8 mouse cellular contexts compared by ENCODE assay signal in genomic region chr11:12037689-12038469, GRCm38 (mm10). TPM values are rescaled to one million over a fixed set of nuclear protein-coding genes. Genes with fewer than 3 reads are reported as not detected.
DNase-seq lines count a peak whose midpoint lies in the region; ATAC-seq and TF ChIP-seq lines count a peak whose summit lies in the region.

No protein-coding gene starts in this region.

- no peaks in the 10 kb centered on the region for H3K9me3 ChIP-seq in kidney, postnatal 0 days (replicated peaks; ENCODE audit: low read length)
- H3K9me3 ChIP-seq in embryonic facial prominence, embryonic 15.5 days (replicated peaks), result no peaks in the 10 kb centered on the region
- H3K9me3 ChIP-seq in intestine, postnatal 0 days (ENCODE audit: control insufficient read depth), result no peaks in the 10 kb centered on the region
- H3K9me3 ChIP-seq in neural tube, embryonic 13.5 days, result no peaks in the 10 kb centered on the region

- TF ChIP-seq CTCF in kidney, postnatal 0 days (IDR thresholded peaks at IDR 0.05; ENCODE audit: low read depth), result no peak
- TF ChIP-seq CTCF in intestine, postnatal 0 days (IDR thresholded peaks at IDR 0.05; ENCODE audit: low read depth), result no peak

- H3K4me3 ChIP-seq in kidney, postnatal 0 days (replicated peaks; ENCODE audit: low read depth, low read length), result peak overlapping the region; percentile 75
- peak overlapping the region; percentile 58 for H3K4me3 ChIP-seq in embryonic facial prominence, embryonic 15.5 days (replicated peaks)
- peak overlapping the region; percentile 63 for H3K4me3 ChIP-seq in intestine, postnatal 0 days (ENCODE audit: low read depth, low read length)
- H3K4me3 ChIP-seq in neural tube, embryonic 13.5 days, result peak overlapping the region; percentile 57

- peak overlapping the region; percentile 91 for H3K27ac ChIP-seq in kidney, postnatal 0 days
- H3K27ac ChIP-seq in embryonic facial prominence, embryonic 15.5 days (replicated peaks), result peak overlapping the region; percentile 91
- peak overlapping the region; percentile 74; the same call in 1 of the 2 replicates for H3K27ac ChIP-seq in intestine, postnatal 0 days (ENCODE audit: low read depth, low read length)
- peak overlapping the region; percentile 78 for H3K27ac ChIP-seq in neural tube, embryonic 13.5 days (replicated peaks)

- peak overlapping the region; percentile 69 for H3K4me2 ChIP-seq in kidney, postnatal 0 days (ENCODE audit: low read length)
- H3K4me2 ChIP-seq in embryonic facial prominence, embryonic 15.5 days (replicated peaks), result peak overlapping the region; percentile 53
- H3K4me2 ChIP-seq in intestine, postnatal 0 days (replicated peaks; ENCODE audit: low read depth), result peak overlapping the region; percentile 77
- H3K4me2 ChIP-seq in neural tube, embryonic 13.5 days, result peak overlapping the region; percentile 56

- H3K9ac ChIP-seq in kidney, postnatal 0 days (ENCODE audit: low read depth, low read length), result peak overlapping the region; percentile 90
- H3K9ac ChIP-seq in embryonic facial prominence, embryonic 15.5 days, result peak overlapping the region; percentile 73
- H3K9ac ChIP-seq in intestine, postnatal 0 days (ENCODE audit: low read depth, low read length), result peak overlapping the region; percentile 80
- H3K9ac ChIP-seq in neural tube, embryonic 13.5 days, result peak overlapping the region; percentile 78

- peak; percentile 47 for DNase-seq in kidney, postnatal 0 days (ENCODE audit: low spot score)
- no peak for DNase-seq in kidney, postnatal 25 days
- DNase-seq in right cerebral cortex, postnatal 4 days, result no peak
- DNase-seq in layer of hippocampus, adult 8-10 months (ENCODE audit: low spot score in 2 of 2), result no peak

- 3% methylated on average over 48 of the region's 48 CpGs for WGBS in kidney, postnatal 0 days
- WGBS in embryonic facial prominence, embryonic 15.5 days, result 5% methylated on average over 48 of the region's 48 CpGs
- 7% methylated on average over 43 of the region's 48 CpGs for WGBS in intestine, postnatal 0 days
- 2% methylated on average over 48 of the region's 48 CpGs for WGBS in neural tube, embryonic 13.5 days

- no peaks in the 10 kb centered on the region for H3K4me1 ChIP-seq in kidney, postnatal 0 days (replicated peaks; ENCODE audit: insufficient read depth, low read length)
- H3K4me1 ChIP-seq in embryonic facial prominence, embryonic 15.5 days, result peaks cover 3% of the 10 kb centered on the region; the same call in 1 of the 2 replicates
- no peaks in the 10 kb centered on the region for H3K4me1 ChIP-seq in intestine, postnatal 0 days (replicated peaks; ENCODE audit: control insufficient read depth, insufficient read depth, low read length)
- peaks cover 4% of the 10 kb centered on the region for H3K4me1 ChIP-seq in neural tube, embryonic 13.5 days (replicated peaks)

- peak; percentile 25; the same call in 1 of the 2 replicates for ATAC-seq in kidney, postnatal 0 days (replicated peaks; ENCODE audit: low FRiP score, low read depth)
- ATAC-seq in embryonic facial prominence, embryonic 15.5 days (ENCODE audit: insufficient number of reproducible peaks, low FRiP score, low TSS enrichment, low read depth), result peak; percentile 4
- ATAC-seq in intestine, postnatal 0 days, result peak; percentile 41
- no peak for ATAC-seq in neural tube, embryonic 13.5 days (ENCODE audit: low read depth)
- no peak for ATAC-seq in megakaryocyte progenitor cell, adult 5-6 weeks (replicated peaks; ENCODE audit: poor library complexity)

- peaks cover 27% of the 10 kb centered on the region for H3K27me3 ChIP-seq in kidney, postnatal 0 days (ENCODE audit: insufficient read depth, low read length)
- H3K27me3 ChIP-seq in embryonic facial prominence, embryonic 15.5 days, result peaks cover 84% of the 10 kb centered on the region
- peaks cover 51% of the 10 kb centered on the region for H3K27me3 ChIP-seq in intestine, postnatal 0 days (replicated peaks; ENCODE audit: control insufficient read depth, insufficient read depth, low read length)
- H3K27me3 ChIP-seq in neural tube, embryonic 13.5 days, result peaks cover 97% of the 10 kb centered on the region

- H3K36me3 ChIP-seq in kidney, postnatal 0 days (ENCODE audit: insufficient read depth, low read length), result no peaks in the 10 kb centered on the region
- no peaks in the 10 kb centered on the region for H3K36me3 ChIP-seq in embryonic facial prominence, embryonic 15.5 days
- H3K36me3 ChIP-seq in intestine, postnatal 0 days (ENCODE audit: control insufficient read depth, insufficient read depth), result no peaks in the 10 kb centered on the region
- H3K36me3 ChIP-seq in neural tube, embryonic 13.5 days, result no peaks in the 10 kb centered on the region

RNA-seq across cellular contexts. Expression of gene Grb10, which starts 0.6 kb away (rescaled TPM):
- 142 and 158 TPM in 2 replicates for polyA plus RNA-seq in kidney, postnatal 0 days (2015; fragmentation: Nextera tagmentation; extraction: Ambion mirVana)
- polyA plus RNA-seq in embryonic facial prominence, embryonic 15.5 days (2015; fragmentation: Nextera tagmentation; extraction: Ambion mirVana), result 396 and 421 TPM in 2 replicates
- 45.9 and 49.8 TPM in 2 replicates for polyA plus RNA-seq in intestine, postnatal 0 days (2015; fragmentation: Nextera tagmentation; extraction: Ambion mirVana)
- 133 and 154 TPM in 2 replicates for polyA plus RNA-seq in neural tube, embryonic 13.5 days (2015; fragmentation: Nextera tagmentation; extraction: Ambion mirVana)
- total RNA-seq in layer of hippocampus, adult 8-10 months (2022), result 10 to 100 TPM; 28.0 to 36.2 (median 32.3) TPM
- total RNA-seq in megakaryocyte progenitor cell, adult 5-6 weeks (2015), result 8.3 and 13.5 TPM in 2 replicates
- 4.5 and 12.8 TPM in 2 replicates for total RNA-seq in megakaryocyte progenitor cell, adult 5-6 weeks (2017)

Comparison
In these comparisons a context has a peak if more than half of its experiments do, and no peak if none do; other contexts are left out.
1. ATAC-seq: peak in kidney, postnatal 0 days (single experiment), embryonic facial prominence, embryonic 15.5 days (single experiment) and intestine, postnatal 0 days (single experiment); none in neural tube, embryonic 13.5 days (single experiment) and megakaryocyte progenitor cell, adult 5-6 weeks (single experiment).
2. Peak in every context shown above with its lines, with median percentiles within 50 percentile points of each other: H3K27ac ChIP-seq, H3K4me2 ChIP-seq, H3K4me3 ChIP-seq and H3K9ac ChIP-seq.